Mouse (Mus musculus) adrenal gland, adult 18-20 months (tissue): ENCODE measurements at regions not wholly inside any gene's neighbourhood (a gene's known extent, or its start where the extent isn't known, plus 50 kb on each side); places are given as distances from the start of the nearest gene placed in this dataset.

Experiments
- DNase-seq, 2 experiments: peaks; one replicate each; pipeline ENCODE4 v3.0.0; 2021 to 2022; ENCODE audit warnings: low spot score in 2 of 2

- DNase-seq, result no peak
Measured at GRCm38 (mm10) chr13:97309411-97309810, 68.5 kb downstream of the Enc1 start.

- no peak for DNase-seq
Measured at GRCm38 (mm10) chr13:97308431-97308830, 67.5 kb downstream of the Enc1 start.
